Mouse (Mus musculus) layer of hippocampus, adult 9-10 months (tissue): Measurements from ENCODE around the gene Rgs12.

ENCODE experiments used
- DNase-seq: peaks from one replicate; pipeline ENCODE4 v3.0.0; 2022; ENCODE audit warnings: low spot score

The Rgs12 gene

GRCm38 (mm10) chr5:34981734-34982133 is 32.5 kb downstream of the Rgs12 start:
- no peak for DNase-seq

GRCm38 (mm10) chr5:34984933-34985332 is 35.7 kb downstream of the Rgs12 start:
- no peak for DNase-seq

- DNase-seq, result peak; percentile 45
Observed at GRCm38 (mm10) chr5:34985867-34986266, 36.6 kb downstream of the Rgs12 start.

GRCm38 (mm10) chr5:34987396-34987795 is 38.2 kb downstream of the Rgs12 start:
- no peak for DNase-seq

GRCm38 (mm10) chr5:34988690-34989089 is 39.4 kb downstream of the Rgs12 start:
- no peak for DNase-seq

- peak; percentile 21 for DNase-seq
Observed at GRCm38 (mm10) chr5:34989321-34989772, 40.1 kb downstream of the Rgs12 start.

GRCm38 (mm10) chr5:34998754-34999153 is 49.5 kb downstream of the Rgs12 start:
- no peak for DNase-seq

- DNase-seq, result no peak
Observed at GRCm38 (mm10) chr5:34999281-34999680, 50.0 kb downstream of the Rgs12 start.

- no peak for DNase-seq
Observed at GRCm38 (mm10) chr5:35000323-35000722, 51.1 kb downstream of the Rgs12 start.

- no peak for DNase-seq
Observed at GRCm38 (mm10) chr5:35001144-35001543, 51.9 kb downstream of the Rgs12 start.

GRCm38 (mm10) chr5:35003611-35004162 is 54.4 kb downstream of the Rgs12 start:
- no peak for DNase-seq

- no peak for DNase-seq
Observed at GRCm38 (mm10) chr5:35004769-35005168, 55.5 kb downstream of the Rgs12 start.

GRCm38 (mm10) chr5:35005659-35006058 is 56.4 kb downstream of the Rgs12 start:
- no peak for DNase-seq

GRCm38 (mm10) chr5:35006599-35006998 is 57.4 kb downstream of the Rgs12 start:
- DNase-seq, result no peak

- no peak for DNase-seq
Observed at GRCm38 (mm10) chr5:35009163-35009562, 59.9 kb downstream of the Rgs12 start.

GRCm38 (mm10) chr5:35010656-35011055 is 61.4 kb downstream of the Rgs12 start:
- no peak for DNase-seq

GRCm38 (mm10) chr5:35011156-35011923 is 62.1 kb downstream of the Rgs12 start:
- no peak for DNase-seq

GRCm38 (mm10) chr5:35014036-35014435 is 64.8 kb downstream of the Rgs12 start:
- no peak for DNase-seq

- no peak for DNase-seq
Observed at GRCm38 (mm10) chr5:35019673-35020300, 70.5 kb downstream of the Rgs12 start.

- DNase-seq, result no peak
Observed at GRCm38 (mm10) chr5:35020410-35021241, 71.4 kb downstream of the Rgs12 start.

- DNase-seq, result no peak
Observed at GRCm38 (mm10) chr5:35024975-35025374, 75.7 kb downstream of the Rgs12 start.

GRCm38 (mm10) chr5:35029303-35029702 is 80.1 kb downstream of the Rgs12 start:
- DNase-seq, result no peak
